Mouse (Mus musculus) liver, embryonic 11.5 days (tissue): Measurements from ENCODE around the gene Xpot. TPM values are rescaled to one million over a fixed set of nuclear protein-coding genes. Genes with fewer than 3 reads are reported as not detected.

Source experiments
- ATAC-seq: fragments of 200-750 bp; cut with Nextera tagmentation; replicated peaks from 2 replicates; pipeline ENCODE4 v1.8.0; 2017; ENCODE audit warnings: moderate number of reproducible peaks, mild to moderate bottlenecking, moderate TSS enrichment, moderate library complexity; ENCODE audit not compliant: low FRiP score
- DNase-seq: peaks from one replicate; pipeline ENCODE4 v3.0.0-alpha.2; 2017; ENCODE audit warnings: low spot score
- H3K27ac ChIP-seq: fragments of 300-500 bp; sonication (generic); 2 replicates; pipeline ENCODE4 v1.5.1; 2014; ENCODE audit warnings: mild to moderate bottlenecking, low read depth, low read length, control low read depth
- H3K27me3 ChIP-seq: fragments of 300-500 bp; sonication (generic); replicated peaks from 2 replicates; pipeline ENCODE4 v1.6.1; 2014; ENCODE audit warnings: low read length, mixed read lengths; ENCODE audit not compliant: control insufficient read depth, insufficient read depth
- H3K36me3 ChIP-seq: fragments of 300-500 bp; sonication (generic); 2 replicates; pipeline ENCODE4 v1.6.1; 2014; ENCODE audit warnings: mild to moderate bottlenecking, low read length, moderate library complexity, mixed read lengths; ENCODE audit not compliant: control insufficient read depth, insufficient read depth
- H3K4me1 ChIP-seq: fragments of 300-500 bp; sonication (generic); replicated peaks from 2 replicates; pipeline ENCODE4 v1.6.1; 2014; ENCODE audit warnings: low read length, mixed read lengths; ENCODE audit not compliant: control insufficient read depth, insufficient read depth
- H3K4me2 ChIP-seq: fragments of 300-500 bp; sonication (generic); 2 replicates; pipeline ENCODE4 v1.6.1; 2014; ENCODE audit warnings: mild to moderate bottlenecking, control low read depth, moderate library complexity
- H3K4me3 ChIP-seq: fragments of 300-500 bp; sonication (generic); 2 replicates; pipeline ENCODE4 v1.5.1; 2014; ENCODE audit warnings: low read depth, low read length, control low read depth
- H3K9ac ChIP-seq: fragments of 300-500 bp; sonication (generic); 2 replicates; pipeline ENCODE4 v1.6.1; 2014; ENCODE audit warnings: low read depth, low read length, control low read depth
- H3K9me3 ChIP-seq: fragments of 300-500 bp; sonication (generic); 2 replicates; pipeline ENCODE4 v1.6.1; 2016; ENCODE audit warnings: low read length, inconsistent platforms, mixed read lengths; ENCODE audit not compliant: control insufficient read depth
- WGBS: fragments of 180-500 bp; shearing (Covaris S2); extraction: QIAGEN DNeasy Blood & Tissue Kit; methylation state at CpG from one replicate; pipeline ENCODE4 v1.1.7; 2014; 5-methylcytosine and 5-hydroxymethylcytosine counted together
- polyA plus RNA-seq: library from polyadenylated mRNA; unstranded; fragments of >200 nt; fragmentation: Nextera tagmentation; extraction: Ambion mirVana; gene quantifications from 2 replicates; pipeline ENCODE4 v1.2.1, GENCODE M21; 2014

Gene Xpot
- polyA plus RNA-seq, result 103 and 114 TPM in 2 replicates

DNA sequence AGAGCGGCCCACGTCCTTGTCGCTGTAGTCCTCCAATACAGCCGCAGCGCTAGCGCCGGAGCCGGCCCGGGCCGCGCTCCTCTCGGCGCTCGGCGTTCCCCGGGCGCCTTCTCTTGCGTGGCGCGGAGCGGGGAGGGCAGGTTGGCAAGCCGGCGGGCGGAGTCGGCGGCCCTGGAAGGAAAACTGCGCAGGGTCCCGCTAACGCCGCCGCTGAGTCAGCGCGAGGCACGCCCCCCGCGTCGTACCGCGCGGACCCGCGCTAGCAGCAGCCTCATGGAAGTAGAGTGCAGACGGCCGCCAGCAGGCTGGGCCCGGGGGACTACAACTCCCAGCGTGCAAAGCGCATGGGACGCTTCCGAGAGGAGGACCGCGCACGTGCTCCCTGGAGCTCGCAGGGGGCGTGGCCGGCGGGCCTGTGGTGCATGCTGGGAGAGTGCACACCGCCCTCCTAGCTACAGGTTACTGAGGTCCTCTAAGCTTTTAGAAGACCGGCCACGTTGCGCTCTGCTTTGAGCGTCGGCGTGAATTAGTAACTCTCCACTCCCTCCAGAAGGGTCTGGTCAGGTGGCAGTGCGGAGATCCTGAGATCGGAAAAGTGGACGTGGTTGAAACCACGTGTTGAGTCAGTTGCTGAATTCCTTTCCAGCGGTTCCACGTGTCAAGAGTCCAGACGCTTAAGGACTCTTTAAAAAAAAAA is at the start of gene Xpot:
Gene Xpot (minus strand): TSS at position 147 of the 697 bp plus-strand sequence.
- no peaks in the 10 kb centered on the region for H3K9me3 ChIP-seq
- peak; percentile 98 for DNase-seq
- H3K4me2 ChIP-seq, result peak within 1 kb of the TSS; percentile 70
- no peaks in the 10 kb centered on the region for H3K27me3 ChIP-seq
- under 1% methylated on average over 70 of the region's 70 CpGs for WGBS
- peak within 1 kb of the TSS; percentile 86 for H3K4me3 ChIP-seq
- H3K4me1 ChIP-seq, result peaks cover 6% of the 10 kb centered on the region
- peak within 1 kb of the TSS; percentile 92 for H3K27ac ChIP-seq
- H3K9ac ChIP-seq, result peak within 1 kb of the TSS; percentile 96
- ATAC-seq, result peak; percentile 99
- peaks cover 4% of the 10 kb centered on the region; the same call in 1 of the 2 replicates for H3K36me3 ChIP-seq

DNA sequence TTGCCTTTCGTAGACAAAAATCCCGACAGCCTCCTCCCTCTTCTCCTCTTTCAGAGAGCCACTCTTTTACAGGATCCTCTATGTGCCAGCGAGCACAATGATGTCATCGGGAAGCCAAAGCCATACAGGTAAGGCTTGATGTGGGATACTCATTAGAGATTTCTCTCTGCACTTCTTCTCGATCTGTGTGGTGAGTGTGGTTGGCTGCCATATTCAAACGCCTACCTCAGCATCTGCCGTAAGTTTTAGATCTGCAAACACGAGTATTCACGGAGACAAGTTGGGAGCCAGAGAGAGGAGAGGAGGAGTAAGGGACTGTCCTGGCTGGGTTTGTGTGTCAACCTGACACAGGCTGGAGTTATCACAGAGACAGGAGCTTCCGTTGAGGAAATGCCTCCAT is 43.0 kb upstream of the Xpot start:
- H3K4me3 ChIP-seq, result no peak overlapping the region
- DNase-seq, result no peak
- WGBS, result 79% methylated on average over 10 of the region's 10 CpGs
- H3K27me3 ChIP-seq, result no peaks in the 10 kb centered on the region
- ATAC-seq, result no peak
- no peak overlapping the region for H3K4me2 ChIP-seq
- H3K9me3 ChIP-seq, result 0 out of 2 replicates have a peak, but pooled peaks cover 5% of the 10 kb centered on the region
- H3K9ac ChIP-seq, result no peak overlapping the region
- H3K36me3 ChIP-seq, result no peaks in the 10 kb centered on the region
- H3K4me1 ChIP-seq, result no peaks in the 10 kb centered on the region
- H3K27ac ChIP-seq, result no peak overlapping the region

DNA sequence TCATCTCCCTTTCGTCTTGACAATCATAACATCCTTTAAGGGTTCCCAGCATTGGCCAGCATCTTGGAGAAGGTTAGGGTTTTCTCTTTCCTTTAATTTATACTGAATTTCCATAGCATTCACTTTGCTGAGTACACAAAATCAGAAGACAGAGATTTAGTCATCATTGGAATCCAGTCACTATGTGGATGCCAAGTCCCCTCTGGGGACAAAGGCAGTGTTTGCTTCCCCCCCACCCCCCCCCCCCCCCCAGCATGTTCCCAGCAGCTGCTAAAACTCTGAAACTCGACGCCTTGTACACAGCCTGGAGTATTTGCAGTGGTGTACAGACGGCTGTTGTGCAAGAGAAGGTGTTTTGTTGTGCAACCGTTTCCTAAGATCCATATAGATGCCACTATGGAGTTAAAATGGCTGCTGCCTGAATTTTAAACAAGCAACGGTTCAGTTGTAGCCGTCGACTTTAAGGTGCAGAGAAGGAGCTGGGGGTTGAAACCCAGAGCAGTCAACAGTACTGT is 39.6 kb upstream of the Xpot start:
- DNase-seq, result no peak
- Histone ChIP-seq H3K4me3 (no peak overlapping the region), H3K36me3 (no peaks in the 10 kb centered on the region), H3K9me3 (no peaks in the 10 kb centered on the region), H3K27me3 (no peaks in the 10 kb centered on the region), H3K4me2 (no peak overlapping the region), H3K9ac (no peak overlapping the region), H3K27ac (no peak overlapping the region), H3K4me1 (no peaks in the 10 kb centered on the region)
- WGBS, result 65% methylated on average over 8 of the region's 8 CpGs
- ATAC-seq, result no peak

DNA sequence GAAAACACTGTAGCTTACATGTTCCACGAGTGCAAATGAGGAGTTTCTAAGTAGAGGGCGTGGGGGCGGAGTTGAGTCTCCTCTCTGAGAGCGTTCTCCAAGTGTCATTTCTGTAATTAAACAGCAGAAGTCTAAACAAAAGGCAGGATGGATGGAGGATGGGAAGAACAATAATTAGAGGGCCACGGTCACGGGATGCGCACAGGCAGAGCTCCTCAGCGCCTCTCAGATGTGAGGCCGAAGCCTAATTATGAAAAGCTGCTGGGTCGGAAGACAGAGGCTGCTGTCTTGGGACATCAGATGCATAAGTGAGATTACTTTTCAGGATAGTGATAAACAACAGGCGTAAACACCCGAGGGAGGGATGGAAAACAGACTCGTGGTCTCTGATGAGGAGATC is 37.5 kb upstream of the Xpot start:
- Histone ChIP-seq H3K4me3 (no peak overlapping the region), H3K27me3 (no peaks in the 10 kb centered on the region), H3K4me2 (no peak overlapping the region), H3K27ac (no peak overlapping the region), H3K4me1 (no peaks in the 10 kb centered on the region), H3K9me3 (no peaks in the 10 kb centered on the region), H3K9ac (no peak overlapping the region), H3K36me3 (no peaks in the 10 kb centered on the region)
- ATAC-seq (no peak), DNase-seq (no peak)
- 71% methylated on average over 13 of the region's 13 CpGs for WGBS

DNA sequence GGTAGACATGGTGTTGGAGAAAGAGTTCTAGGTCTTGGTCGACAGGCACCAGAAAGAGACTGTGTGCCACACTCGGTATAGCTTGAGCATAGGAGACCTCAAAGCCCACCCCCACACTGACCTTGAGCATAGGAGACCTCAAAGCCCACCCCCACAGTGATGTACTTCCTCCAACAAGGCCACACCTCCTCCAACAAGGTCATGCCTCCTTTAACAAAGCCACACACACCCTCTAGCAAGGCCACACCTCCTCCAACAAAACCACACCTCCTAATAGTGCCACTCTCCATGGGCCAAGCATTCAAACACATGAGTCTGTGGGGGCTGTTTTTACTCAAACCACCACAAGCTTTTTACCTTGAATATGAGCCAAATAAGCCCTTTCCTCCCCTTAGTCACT is 36.6 kb upstream of the Xpot start:
- no peak overlapping the region for H3K9ac ChIP-seq
- no peaks in the 10 kb centered on the region for H3K9me3 ChIP-seq
- H3K4me3 ChIP-seq, result no peak overlapping the region
- 83% methylated on average over 2 of the region's 2 CpGs for WGBS
- H3K36me3 ChIP-seq, result no peaks in the 10 kb centered on the region
- no peak for ATAC-seq
- H3K27ac ChIP-seq, result no peak overlapping the region
- no peaks in the 10 kb centered on the region for H3K4me1 ChIP-seq
- no peak overlapping the region for H3K4me2 ChIP-seq
- no peak for DNase-seq
- H3K27me3 ChIP-seq, result no peaks in the 10 kb centered on the region

DNA sequence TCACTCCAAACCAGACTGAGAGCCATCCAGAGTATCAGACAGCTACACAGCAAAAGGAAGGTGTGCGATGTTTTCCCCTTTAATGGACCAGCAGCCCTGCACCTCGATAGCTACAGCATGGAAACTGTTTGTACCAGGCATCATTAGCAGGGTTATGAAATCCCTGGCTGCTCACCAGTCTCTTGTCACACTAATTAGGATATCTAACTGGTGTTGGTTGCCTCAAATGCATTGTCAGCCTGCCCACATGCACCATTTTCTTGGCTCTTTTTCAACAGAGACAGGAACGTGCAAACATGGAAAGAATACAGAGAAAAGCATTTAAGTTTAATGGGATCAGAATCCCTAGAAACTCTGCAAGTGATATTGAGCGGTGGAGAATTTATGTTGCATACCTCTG is 29.8 kb upstream of the Xpot start:
- WGBS, result 88% methylated on average over 4 of the region's 4 CpGs
- no peaks in the 10 kb centered on the region for H3K4me1 ChIP-seq
- no peak for ATAC-seq
- H3K9ac ChIP-seq, result no peak overlapping the region
- no peaks in the 10 kb centered on the region for H3K36me3 ChIP-seq
- no peaks in the 10 kb centered on the region for H3K9me3 ChIP-seq
- DNase-seq, result no peak
- H3K4me3 ChIP-seq, result no peak overlapping the region
- no peaks in the 10 kb centered on the region for H3K27me3 ChIP-seq
- H3K27ac ChIP-seq, result no peak overlapping the region
- H3K4me2 ChIP-seq, result no peak overlapping the region

DNA sequence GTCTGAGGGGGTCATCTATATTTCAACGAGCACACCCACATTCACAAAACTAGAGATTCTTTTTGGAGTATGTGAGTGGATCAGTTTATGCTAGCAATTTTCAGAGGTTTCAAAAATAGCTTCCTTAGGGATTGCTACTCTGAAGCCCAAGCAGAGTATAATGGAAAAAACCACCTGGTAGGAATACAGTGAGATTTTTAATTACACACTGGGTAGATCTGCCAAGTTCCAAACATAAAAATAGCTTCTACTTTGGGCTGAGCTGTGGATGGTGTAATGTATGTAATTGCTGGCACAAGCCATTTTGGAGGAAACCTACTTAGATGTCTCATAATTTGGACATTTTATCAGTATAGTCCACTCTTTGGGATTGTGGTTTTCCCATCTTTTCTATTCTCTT is 26.9 kb upstream of the Xpot start:
- H3K27ac ChIP-seq, result no peak overlapping the region
- ATAC-seq (no peak), DNase-seq (no peak)
- no peaks in the 10 kb centered on the region for H3K36me3 ChIP-seq
- H3K27me3 ChIP-seq, result no peaks in the 10 kb centered on the region
- H3K4me3 ChIP-seq, result no peak overlapping the region
- H3K9ac ChIP-seq, result no peak overlapping the region
- no peaks in the 10 kb centered on the region for H3K4me1 ChIP-seq
- 88% methylated on average over 1 of the region's 1 CpGs for WGBS
- no peak overlapping the region for H3K4me2 ChIP-seq
- no peaks in the 10 kb centered on the region for H3K9me3 ChIP-seq

DNA sequence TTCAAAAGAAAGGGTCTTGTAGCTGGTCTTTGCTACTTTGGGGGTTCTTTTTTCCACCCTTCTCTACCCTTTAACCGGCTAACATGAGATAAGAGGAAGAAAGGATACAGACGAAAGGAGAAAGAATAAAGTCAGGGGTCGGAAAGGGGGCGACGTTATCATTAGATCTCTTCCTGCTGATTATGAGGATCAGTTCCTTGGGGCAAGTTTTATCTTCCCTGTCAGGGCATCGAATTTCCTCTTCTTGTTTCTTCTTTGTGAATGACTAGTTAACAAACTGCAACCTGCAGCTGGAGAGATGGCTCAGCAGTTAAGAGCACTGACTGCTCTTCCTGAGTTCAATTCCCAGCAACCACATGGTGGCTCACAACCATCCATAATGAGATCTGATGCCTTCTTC is 20.2 kb upstream of the Xpot start:
- H3K27ac ChIP-seq, result no peak overlapping the region

More for the DNA sequence above, 20.2 kb upstream of the Xpot start:
- no peak overlapping the region for H3K4me3 ChIP-seq
- ATAC-seq (no peak), DNase-seq (no peak)
- no peaks in the 10 kb centered on the region for H3K9me3 ChIP-seq
- peaks cover 20% of the 10 kb centered on the region for H3K27me3 ChIP-seq
- peaks cover 9% of the 10 kb centered on the region for H3K4me1 ChIP-seq
- H3K36me3 ChIP-seq, result no peaks in the 10 kb centered on the region
- H3K4me2 ChIP-seq, result no peak overlapping the region
- 29% methylated on average over 6 of the region's 6 CpGs for WGBS
- no peak overlapping the region for H3K9ac ChIP-seq
